Mouse (Mus musculus) right cerebral cortex, postnatal 36 days (tissue): ENCODE results near the gene Gne.

Source experiments
- DNase-seq, 2 experiments: peaks; one replicate each; pipeline ENCODE4 v3.0.0; 2022; ENCODE audit warnings: low spot score in 2 of 2, mixed read lengths in 1 of 2

The Gne gene

GRCm38 (mm10) chr4:44024241-44024640 is 59.7 kb downstream of the Gne start:
- no peak for DNase-seq

DNA sequence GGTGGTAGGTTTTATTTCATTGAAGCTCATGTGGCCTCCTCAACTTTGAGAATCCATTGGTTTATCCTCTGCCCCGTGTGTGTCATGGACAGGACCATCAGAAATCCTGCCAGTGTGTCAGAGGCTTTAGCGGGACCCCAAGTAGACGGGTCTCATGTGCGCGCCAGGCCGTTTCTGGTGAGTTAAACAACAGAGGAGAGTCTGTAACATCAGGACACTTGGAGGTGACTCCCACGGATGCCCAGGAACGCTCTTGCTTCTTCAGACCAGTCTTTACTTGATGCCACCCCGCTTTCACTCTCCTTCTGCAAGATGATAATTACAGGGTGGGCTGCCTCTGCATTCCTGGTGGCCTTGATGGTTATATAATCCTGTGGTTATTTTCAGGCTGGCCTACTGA is 60.3 kb downstream of the Gne start:
- DNase-seq: no peak

GRCm38 (mm10) chr4:44022766-44023165 is 61.2 kb downstream of the Gne start:
- DNase-seq: no peak

DNA sequence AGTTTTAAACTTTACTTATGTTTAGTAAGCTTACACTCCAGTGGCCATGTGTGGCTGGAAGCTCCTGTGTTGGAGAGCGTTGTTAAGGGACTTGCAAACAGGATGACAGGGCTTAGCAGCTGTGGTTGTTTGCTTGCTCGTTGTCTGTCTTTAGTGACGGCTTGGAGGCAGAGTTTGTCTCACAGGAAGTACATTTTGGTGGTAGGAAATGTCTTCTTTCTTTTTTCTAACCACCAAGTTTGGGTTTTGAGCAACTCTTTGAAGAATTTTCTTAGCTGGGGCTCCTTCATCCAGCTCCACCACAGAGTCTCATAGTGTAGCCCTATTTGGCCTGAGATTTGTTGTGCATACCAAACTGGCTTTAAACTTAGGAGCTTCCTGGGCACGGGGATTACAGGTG is 61.7 kb downstream of the Gne start:
- DNase-seq: no peak

- DNase-seq: no peak
Measured at GRCm38 (mm10) chr4:44016791-44017190, 67.2 kb downstream of the Gne start.

DNA sequence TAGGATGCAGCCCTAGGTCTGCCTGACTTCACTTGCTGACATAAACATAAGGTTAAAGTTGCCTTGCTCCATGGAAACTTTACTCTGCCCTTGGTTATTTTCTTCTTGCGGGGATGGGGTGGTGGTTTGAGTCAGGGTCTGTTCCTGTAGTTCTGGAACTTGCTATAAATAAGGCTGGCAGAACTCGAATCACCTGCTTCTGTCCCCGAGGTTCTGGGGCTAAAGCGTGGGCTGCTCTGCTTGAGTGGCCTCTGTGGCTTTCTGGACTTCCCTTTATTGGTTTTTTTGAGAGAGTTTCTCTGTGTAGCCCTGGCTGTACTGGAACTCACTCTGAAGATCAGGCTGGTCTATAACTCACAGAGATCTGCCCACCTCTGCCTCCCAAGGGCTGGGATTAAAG is 67.9 kb downstream of the Gne start:
- no peak for DNase-seq

GRCm38 (mm10) chr4:44013391-44014070 is 70.4 kb downstream of the Gne start:
- DNase-seq: no peak

DNA sequence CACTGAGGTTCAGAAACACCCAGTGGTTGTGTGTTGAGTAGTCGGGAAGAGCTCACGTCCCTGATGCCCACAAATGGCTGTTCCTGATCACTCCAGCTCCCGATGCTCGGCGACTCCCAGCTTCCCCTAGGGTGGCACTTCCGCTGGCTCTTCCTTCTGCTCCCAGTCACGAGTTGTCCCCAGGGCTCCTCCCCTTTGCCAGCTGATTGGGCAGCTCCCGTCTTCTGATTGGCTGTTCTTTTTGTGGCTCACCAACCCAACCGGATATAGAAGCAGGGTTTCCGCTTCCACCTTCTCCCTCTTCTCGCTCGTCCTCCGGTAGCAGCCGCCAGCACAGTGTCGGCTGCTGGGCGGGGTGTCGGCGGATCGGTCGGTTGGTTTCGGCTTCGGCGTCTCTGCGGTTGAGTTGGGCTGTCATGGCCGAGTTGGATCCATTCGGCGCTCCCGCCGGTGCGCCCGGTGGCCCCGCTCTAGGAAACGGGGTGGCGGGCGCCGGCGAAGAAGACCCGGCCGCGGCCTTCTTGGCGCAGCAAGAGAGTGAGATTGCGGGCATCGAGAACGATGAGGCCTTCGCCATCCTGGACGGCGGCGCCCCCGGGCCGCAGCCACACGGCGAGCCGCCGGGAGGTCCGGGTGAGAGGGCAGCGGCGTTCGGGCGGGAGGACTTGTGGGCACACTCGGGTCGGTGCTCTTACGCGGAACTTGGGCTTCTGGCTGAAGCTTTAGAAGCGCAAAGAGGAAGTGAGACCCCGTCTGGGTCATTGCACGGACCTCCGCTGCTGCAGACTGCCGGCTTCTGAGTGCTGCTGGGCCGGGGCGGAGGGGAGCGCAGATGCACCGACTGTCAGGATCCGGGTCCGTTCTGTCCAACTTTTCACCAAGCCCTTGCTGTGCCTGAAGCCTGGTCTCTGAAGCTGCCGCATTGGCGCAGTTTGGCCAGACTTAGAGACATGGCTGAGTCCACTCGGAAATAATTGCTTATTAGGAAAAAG is 71.3 kb downstream of the Gne start:
- peak; percentile 91 to 96 for DNase-seq

- no peak for DNase-seq
Measured at GRCm38 (mm10) chr4:44011799-44012198, 72.2 kb downstream of the Gne start.

GRCm38 (mm10) chr4:44010893-44011292 is 73.1 kb downstream of the Gne start:
- no peak for DNase-seq

- no peak for DNase-seq
Measured at GRCm38 (mm10) chr4:44010176-44010575, 73.8 kb downstream of the Gne start.

- no peak for DNase-seq
Measured at GRCm38 (mm10) chr4:44004623-44005409, 79.2 kb downstream of the Gne start.

DNA sequence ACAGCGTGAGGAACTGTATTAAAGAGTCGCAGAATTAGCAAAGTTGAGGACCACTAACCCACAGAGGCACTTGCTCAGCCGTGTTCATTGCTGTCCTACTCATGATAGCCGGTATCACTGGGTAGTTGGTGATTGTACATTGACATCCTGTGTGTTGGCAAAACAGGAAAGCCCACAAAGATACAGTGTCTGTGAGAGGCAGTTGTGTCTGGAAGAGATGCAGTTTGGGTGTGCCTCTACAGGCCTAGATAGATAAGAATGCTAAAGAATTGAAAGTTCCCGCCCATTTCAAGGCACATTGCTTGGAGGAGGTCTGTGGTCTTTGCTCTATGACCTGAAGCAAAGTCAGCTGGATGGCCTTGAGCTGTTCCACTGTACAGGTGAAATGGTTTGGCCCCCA is 79.9 kb downstream of the Gne start, which contains the start of gene Clta:
TSS of gene Clta (plus strand) at position 327 of the 400 bp plus-strand sequence.
- no peak for DNase-seq

- no peak for DNase-seq
Measured at GRCm38 (mm10) chr4:44003622-44004021, 80.4 kb downstream of the Gne start.

GRCm38 (mm10) chr4:43994342-43994741 is 89.6 kb downstream of the Gne start:
- no peak for DNase-seq

DNA sequence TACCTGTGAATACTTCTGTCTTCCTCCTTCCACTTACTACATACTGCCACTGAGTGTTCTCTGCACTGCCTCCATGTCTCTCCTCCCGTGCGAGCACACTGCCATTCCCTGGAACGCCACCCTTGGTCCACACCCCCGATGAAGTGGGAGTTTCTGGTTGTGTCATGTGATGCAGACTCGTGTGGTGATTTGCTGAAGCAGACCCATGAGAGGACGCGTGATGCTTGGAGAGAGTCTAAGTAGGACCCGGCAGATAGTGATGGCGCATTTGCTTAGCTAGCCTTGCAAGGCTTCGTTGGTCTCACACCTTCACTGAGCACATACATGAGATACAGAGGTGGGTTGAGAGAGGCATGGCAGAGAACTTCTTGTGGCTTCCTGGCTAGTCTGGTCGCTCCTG is 90.9 kb downstream of the Gne start:
- no peak for DNase-seq

- no peak for DNase-seq
Measured at GRCm38 (mm10) chr4:43988976-43989375, 95.0 kb downstream of the Gne start.

DNA sequence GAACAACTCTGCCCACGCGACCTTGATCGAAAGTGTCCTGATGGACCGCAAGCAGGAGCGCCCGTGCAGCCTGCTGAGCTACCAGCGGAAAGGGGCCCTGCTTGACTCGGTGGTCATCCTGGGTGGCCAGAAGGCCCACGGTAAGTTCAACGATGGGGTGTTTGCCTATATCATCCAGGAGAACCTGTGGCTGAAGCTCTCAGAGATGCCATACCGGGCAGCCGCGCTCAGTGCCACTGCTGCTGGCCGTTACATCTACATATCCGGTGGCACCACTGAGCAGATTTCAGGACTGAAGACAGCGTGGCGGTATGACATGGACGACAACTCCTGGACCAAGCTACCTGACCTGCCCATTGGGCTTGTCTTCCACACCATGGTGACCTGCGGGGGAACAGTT is 99.7 kb downstream of the Gne start:
- no peak for DNase-seq
